Mouse (Mus musculus) lung, embryonic 15.5 days (tissue): ENCODE measurements at regions not wholly inside any gene's neighbourhood (a gene's known extent, or its start where the extent isn't known, plus 50 kb on each side); places are given as distances from the start of the nearest gene placed in this dataset.

Experiments
- ATAC-seq: fragments of 200-750 bp; cut with Nextera tagmentation; 2 replicates; pipeline ENCODE4 v1.8.0; 2017; ENCODE audit warnings: moderate number of reproducible peaks, borderline replicate concordance; ENCODE audit not compliant: low FRiP score, low TSS enrichment; ENCODE audit errors: extremely low read depth
- H3K27ac ChIP-seq: fragments of 300-500 bp; sonication (generic); 2 replicates; pipeline ENCODE4 v1.5.1; 2015; ENCODE audit warnings: moderate library complexity, mild to moderate bottlenecking, inconsistent platforms
- H3K27me3 ChIP-seq: fragments of 300-500 bp; sonication (generic); 2 replicates; pipeline ENCODE4 v1.6.1; 2015; ENCODE audit warnings: inconsistent platforms
- H3K36me3 ChIP-seq: fragments of 300-500 bp; sonication (generic); 2 replicates; pipeline ENCODE4 v1.6.1; 2015; ENCODE audit warnings: inconsistent platforms
- H3K4me1 ChIP-seq: fragments of 300-500 bp; sonication (generic); 2 replicates; pipeline ENCODE4 v1.6.1; 2015; ENCODE audit warnings: inconsistent platforms
- H3K4me2 ChIP-seq: fragments of 300-500 bp; sonication (generic); 2 replicates; pipeline ENCODE4 v1.6.1; 2015; ENCODE audit warnings: inconsistent platforms, mild to moderate bottlenecking, moderate library complexity
- H3K4me3 ChIP-seq: fragments of 300-500 bp; sonication (generic); 2 replicates; pipeline ENCODE4 v1.5.1; 2015; ENCODE audit warnings: mild to moderate bottlenecking, inconsistent platforms
- H3K9ac ChIP-seq: fragments of 300-500 bp; sonication (generic); 2 replicates; pipeline ENCODE4 v1.6.1; 2015; ENCODE audit warnings: inconsistent platforms
- H3K9me3 ChIP-seq: fragments of 300-500 bp; sonication (generic); 2 replicates; pipeline ENCODE4 v1.6.1; 2016; ENCODE audit warnings: inconsistent platforms
- WGBS: fragments of 180-500 bp; shearing (Covaris S2); methylation state at CpG from one replicate; pipeline ENCODE4 v1.1.7; 2015; 5-methylcytosine and 5-hydroxymethylcytosine counted together

GRCm38 (mm10) chr14:25350282-25350964 lies 108.6 kb upstream of the Zmiz1 start:
- no peaks in the 10 kb centered on the region for H3K9me3 ChIP-seq
- H3K36me3 ChIP-seq = no peaks in the 10 kb centered on the region
- WGBS = 57% methylated on average over 9 of the region's 9 CpGs
- no peak overlapping the region for H3K27ac ChIP-seq
- H3K9ac ChIP-seq = no peak overlapping the region
- H3K4me2 ChIP-seq = no peak overlapping the region
- no peak for ATAC-seq
- peaks cover 20% of the 10 kb centered on the region for H3K4me1 ChIP-seq
- no peaks in the 10 kb centered on the region for H3K27me3 ChIP-seq
- no peak overlapping the region for H3K4me3 ChIP-seq

- Histone ChIP-seq H3K4me1 (peaks cover 7% of the 10 kb centered on the region; the same call in 1 of the 2 replicates), H3K9ac (no peak overlapping the region), H3K4me2 (no peak overlapping the region), H3K27ac (0 out of 2 replicates have a peak overlapping the region, but pooled peaks have one; percentile 47), H3K9me3 (no peaks in the 10 kb centered on the region), H3K27me3 (no peaks in the 10 kb centered on the region), H3K36me3 (no peaks in the 10 kb centered on the region), H3K4me3 (no peak overlapping the region)
- peak; percentile 46; the same call in 1 of the 2 replicates for ATAC-seq
- 51% methylated on average over 8 of the region's 8 CpGs for WGBS
Measured at GRCm38 (mm10) chr14:25353804-25354203, 105.2 kb upstream of the Zmiz1 start.

GRCm38 (mm10) chr14:25354288-25354850 lies 104.6 kb upstream of the Zmiz1 start:
- 0 out of 2 replicates have a peak overlapping the region, but pooled peaks have one; percentile 47 for H3K27ac ChIP-seq
- no peak for ATAC-seq

GRCm38 (mm10) chr14:25357805-25358204 lies 101.2 kb upstream of the Zmiz1 start:
- ATAC-seq = no peak

More at GRCm38 (mm10) chr14:25354288-25354850, 104.6 kb upstream of the Zmiz1 start:
- no peak overlapping the region for H3K4me2 ChIP-seq
- no peaks in the 10 kb centered on the region for H3K27me3 ChIP-seq
- H3K36me3 ChIP-seq = no peaks in the 10 kb centered on the region
- no peak overlapping the region for H3K9ac ChIP-seq
- H3K4me1 ChIP-seq = peaks cover 7% of the 10 kb centered on the region; the same call in 1 of the 2 replicates
- WGBS = 76% methylated on average over 7 of the region's 7 CpGs
- H3K4me3 ChIP-seq = no peak overlapping the region
- no peaks in the 10 kb centered on the region for H3K9me3 ChIP-seq

GRCm38 (mm10) chr14:25359824-25360294 lies 99.1 kb upstream of the Zmiz1 start:
- Histone ChIP-seq H3K9me3 (no peaks in the 10 kb centered on the region), H3K4me3 (no peak overlapping the region), H3K4me1 (peaks cover under 1% of the 10 kb centered on the region; the same call in 1 of the 2 replicates), H3K36me3 (no peaks in the 10 kb centered on the region), H3K4me2 (no peak overlapping the region), H3K27ac (no peak overlapping the region), H3K9ac (no peak overlapping the region), H3K27me3 (no peaks in the 10 kb centered on the region)
- no peak for ATAC-seq
- WGBS = 67% methylated on average over 3 of the region's 3 CpGs

More at GRCm38 (mm10) chr14:25357805-25358204, 101.2 kb upstream of the Zmiz1 start:
- peaks cover 7% of the 10 kb centered on the region; the same call in 1 of the 2 replicates for H3K4me1 ChIP-seq
- H3K4me2 ChIP-seq = no peak overlapping the region
- H3K9ac ChIP-seq = no peak overlapping the region
- no peaks in the 10 kb centered on the region for H3K9me3 ChIP-seq
- H3K27ac ChIP-seq = no peak overlapping the region
- H3K36me3 ChIP-seq = no peaks in the 10 kb centered on the region
- no peaks in the 10 kb centered on the region for H3K27me3 ChIP-seq
- WGBS = 80% methylated on average over 9 of the region's 9 CpGs
- H3K4me3 ChIP-seq = no peak overlapping the region

- H3K4me1 ChIP-seq = peaks cover 8% of the 10 kb centered on the region
- no peaks in the 10 kb centered on the region for H3K27me3 ChIP-seq
- no peak for ATAC-seq
- H3K9ac ChIP-seq = no peak overlapping the region
- no peaks in the 10 kb centered on the region for H3K9me3 ChIP-seq
- H3K27ac ChIP-seq = no peak overlapping the region
- 89% methylated on average over 9 of the region's 9 CpGs for WGBS
- H3K4me3 ChIP-seq = no peak overlapping the region
- H3K4me2 ChIP-seq = no peak overlapping the region
- H3K36me3 ChIP-seq = no peaks in the 10 kb centered on the region
Measured at GRCm38 (mm10) chr14:25360726-25361125, 98.3 kb upstream of the Zmiz1 start.

- H3K27ac ChIP-seq = no peak overlapping the region
- peaks cover 12% of the 10 kb centered on the region for H3K4me1 ChIP-seq
- H3K4me3 ChIP-seq = no peak overlapping the region
- ATAC-seq = no peak
- 79% methylated on average over 3 of the region's 3 CpGs for WGBS
- no peaks in the 10 kb centered on the region for H3K27me3 ChIP-seq
- no peaks in the 10 kb centered on the region for H3K36me3 ChIP-seq
- no peak overlapping the region for H3K9ac ChIP-seq
- H3K4me2 ChIP-seq = no peak overlapping the region
- no peaks in the 10 kb centered on the region for H3K9me3 ChIP-seq
Measured at GRCm38 (mm10) chr14:25361129-25361528, 97.9 kb upstream of the Zmiz1 start.

GRCm38 (mm10) chr14:25362771-25363170 lies 96.2 kb upstream of the Zmiz1 start:
- no peaks in the 10 kb centered on the region for H3K36me3 ChIP-seq
- no peak overlapping the region for H3K4me2 ChIP-seq
- no peaks in the 10 kb centered on the region for H3K9me3 ChIP-seq
- H3K9ac ChIP-seq = no peak overlapping the region
- no peaks in the 10 kb centered on the region for H3K27me3 ChIP-seq
- WGBS = 40% methylated on average over 1 of the region's 1 CpGs
- no peak overlapping the region for H3K4me3 ChIP-seq
- no peak overlapping the region for H3K27ac ChIP-seq
- no peak for ATAC-seq
- H3K4me1 ChIP-seq = peaks cover 16% of the 10 kb centered on the region

- WGBS = 45% methylated on average over 10 of the region's 10 CpGs
Measured at GRCm38 (mm10) chr14:25365226-25365800, 93.7 kb upstream of the Zmiz1 start.

GRCm38 (mm10) chr14:25366009-25366408 lies 93.0 kb upstream of the Zmiz1 start:
- Histone ChIP-seq H3K4me3 (no peak overlapping the region), H3K9ac (no peak overlapping the region), H3K27ac (no peak overlapping the region), H3K9me3 (no peaks in the 10 kb centered on the region), H3K4me2 (no peak overlapping the region), H3K27me3 (no peaks in the 10 kb centered on the region), H3K36me3 (no peaks in the 10 kb centered on the region), H3K4me1 (peaks cover 16% of the 10 kb centered on the region)
- ATAC-seq = no peak
- 60% methylated on average over 5 of the region's 5 CpGs for WGBS

More at GRCm38 (mm10) chr14:25365226-25365800, 93.7 kb upstream of the Zmiz1 start:
- Histone ChIP-seq H3K9me3 (no peaks in the 10 kb centered on the region), H3K9ac (no peak overlapping the region), H3K36me3 (no peaks in the 10 kb centered on the region), H3K27me3 (no peaks in the 10 kb centered on the region), H3K4me2 (no peak overlapping the region), H3K27ac (no peak overlapping the region), H3K4me1 (peaks cover 16% of the 10 kb centered on the region), H3K4me3 (no peak overlapping the region)
- no peak; the same call in 1 of the 2 replicates for ATAC-seq

GRCm38 (mm10) chr14:25370306-25371020 lies 88.5 kb upstream of the Zmiz1 start:
- H3K9me3 ChIP-seq = no peaks in the 10 kb centered on the region
- peaks cover 18% of the 10 kb centered on the region for H3K4me1 ChIP-seq
- no peak overlapping the region for H3K4me2 ChIP-seq
- no peak for ATAC-seq
- H3K27me3 ChIP-seq = no peaks in the 10 kb centered on the region
- peak overlapping the region; percentile 30; the same call in 1 of the 2 replicates for H3K27ac ChIP-seq
- H3K4me3 ChIP-seq = no peak overlapping the region
- no peak overlapping the region for H3K9ac ChIP-seq
- no peaks in the 10 kb centered on the region for H3K36me3 ChIP-seq
- 85% methylated on average over 6 of the region's 6 CpGs for WGBS
